Mouse (Mus musculus) heart, postnatal 4 days (tissue): ENCODE results near the gene Adrm1. TPM values are rescaled to one million over a fixed set of nuclear protein-coding genes. Genes with fewer than 3 reads are reported as not detected.

Source experiments
- DNase-seq: peaks from one replicate; pipeline ENCODE4 v3.0.0; 2021
- microRNA-seq, 2 experiments: library from miRNA; unstranded; fragments of <30 nt; microRNA quantifications; one replicate each; pipeline ENCODE4 v1.2.0; 2021 to 2022
- total RNA-seq, 2 experiments: library from RNA; stranded (reverse); gene quantifications; 2 replicates each; pipeline ENCODE4 v1.2.3; 2021

The Adrm1 gene
- total RNA-seq, 2 experiments from 2014 or later: 103 to 104 TPM

GRCm38 (mm10) chr2:180219145-180219943 is 48.1 kb downstream of the Adrm1 start:
- DNase-seq: no peak

GRCm38 (mm10) chr2:180220165-180220564 is 48.9 kb downstream of the Adrm1 start:
- no peak for DNase-seq

GRCm38 (mm10) chr2:180221051-180221450 is 49.8 kb downstream of the Adrm1 start:
- DNase-seq: no peak

- peak; percentile 63 for DNase-seq
Measured at GRCm38 (mm10) chr2:180222250-180222649, 51.0 kb downstream of the Adrm1 start.

GRCm38 (mm10) chr2:180224647-180225043 is 53.4 kb downstream of the Adrm1 start:
- no peak for DNase-seq

GRCm38 (mm10) chr2:180225044-180225761 is 53.9 kb downstream of the Adrm1 start:
- peak; percentile 53 for DNase-seq

Small RNA genes within 50 kb of the gene (microRNA-seq; reads per million reads assigned to microRNA genes)
- gene Mir7005: 0 reads per million in 2 experiments

Other genes starting within 250 kb of the Adrm1 start
- gene Taf4, start 194.8 kb upstream of the Adrm1 start, total RNA-seq: 10 to 100 TPM; 18.3 to 20.6 TPM
- gene Lsm14b, start 146.5 kb upstream of the Adrm1 start, total RNA-seq: 10 to 100 TPM; 48.7 to 49.8 TPM
- 100 to 1,000 TPM; 174 to 190 TPM for gene Psma7, start 129.1 kb upstream of the Adrm1 start, total RNA-seq
- gene Ss18l1, start 129.0 kb upstream of the Adrm1 start, total RNA-seq: 1 to 10 TPM; 4.0 TPM
- 10 to 100 TPM; 14.2 to 16.5 TPM for gene Mtg2, start 100.9 kb upstream of the Adrm1 start, total RNA-seq
- not detected for gene Hrh3, start 67.0 kb upstream of the Adrm1 start, total RNA-seq
- 10 to 100 TPM; 28.5 to 28.6 TPM for gene Osbpl2, start 52.2 kb upstream of the Adrm1 start, total RNA-seq
- gene Lama5, start 54.4 kb downstream of the Adrm1 start, total RNA-seq: 10 to 100 TPM; 47.8 to 49.6 TPM
- gene Rps21, start 85.9 kb downstream of the Adrm1 start, total RNA-seq: 100 to 1,000 TPM; 619 to 692 TPM
- 10 to 100 TPM; 15.2 to 15.4 TPM for gene Cables2, start 102.0 kb downstream of the Adrm1 start, total RNA-seq
- not detected for gene Rbbp8nl, start 118.4 kb downstream of the Adrm1 start, total RNA-seq
- gene Gata5, start 163.2 kb downstream of the Adrm1 start, total RNA-seq: 1 to 10 TPM; 1.6 to 2.5 TPM